Mouse (Mus musculus) layer of hippocampus, adult 2 months (tissue): ENCODE measurements around the gene Krit1. TPM values are rescaled to one million over a fixed set of nuclear protein-coding genes. Genes with fewer than 3 reads are reported as not detected.
A peak's percentile ranks its signal among the peaks of the same experiment; 100 is the strongest.
"Not testable (repeated sequence)": the region's sequence is repeated elsewhere in the genome, so short reads cannot be mapped to it uniquely, and the experiment has no call there.

ENCODE experiments used
- DNase-seq, 2 experiments: peaks; one replicate each; pipeline ENCODE4 v3.0.0; 2022; ENCODE audit warnings: low spot score in 2 of 2
- H3K27ac ChIP-seq: fragments of 200-600 bp; 2 replicates; pipeline ENCODE4 v1.8.1; 2022
- H3K4me3 ChIP-seq: fragments of 200-600 bp; 2 replicates; pipeline ENCODE4 v1.8.1; 2022; ENCODE audit warnings: mild to moderate bottlenecking
- CTCF ChIP-seq: fragments of 200-600 bp; conservative IDR thresholded peaks from 2 replicates; pipeline ENCODE4 v1.8.1; 2022; ENCODE audit warnings: antibody characterized with exemption, mild to moderate bottlenecking, moderate library complexity
- long read RNA-seq, 2 experiments: library from polyadenylated mRNA; stranded (forward); transcript quantifications; one replicate each; pipeline ENCODE4 v2.0.0; 2021; ENCODE audit warnings: borderline mapping rate in 2 of 2
- total RNA-seq, 2 experiments: library from RNA; stranded (reverse); gene quantifications; 2 replicates each; pipeline ENCODE4 v1.2.3; 2021

Krit1 gene
- 10 to 100 TPM; 52.9 to 60.7 TPM for total RNA-seq
- long read RNA-seq, experiment 1, full-length matches to known transcripts, result 6 of 26 reads
- long read RNA-seq, experiment 1, partial matches to known transcripts, result 2 of 26 reads
- long read RNA-seq, experiment 1, other reads (novel, unspliced or antisense), result 18 of 26 reads
- long read RNA-seq, experiment 2, full-length matches to known transcripts, result 3 of 21 reads
- long read RNA-seq, experiment 2, partial matches to known transcripts, result 1 of 21 reads
- long read RNA-seq, experiment 2, other reads (novel, unspliced or antisense), result 17 of 21 reads

DNA sequence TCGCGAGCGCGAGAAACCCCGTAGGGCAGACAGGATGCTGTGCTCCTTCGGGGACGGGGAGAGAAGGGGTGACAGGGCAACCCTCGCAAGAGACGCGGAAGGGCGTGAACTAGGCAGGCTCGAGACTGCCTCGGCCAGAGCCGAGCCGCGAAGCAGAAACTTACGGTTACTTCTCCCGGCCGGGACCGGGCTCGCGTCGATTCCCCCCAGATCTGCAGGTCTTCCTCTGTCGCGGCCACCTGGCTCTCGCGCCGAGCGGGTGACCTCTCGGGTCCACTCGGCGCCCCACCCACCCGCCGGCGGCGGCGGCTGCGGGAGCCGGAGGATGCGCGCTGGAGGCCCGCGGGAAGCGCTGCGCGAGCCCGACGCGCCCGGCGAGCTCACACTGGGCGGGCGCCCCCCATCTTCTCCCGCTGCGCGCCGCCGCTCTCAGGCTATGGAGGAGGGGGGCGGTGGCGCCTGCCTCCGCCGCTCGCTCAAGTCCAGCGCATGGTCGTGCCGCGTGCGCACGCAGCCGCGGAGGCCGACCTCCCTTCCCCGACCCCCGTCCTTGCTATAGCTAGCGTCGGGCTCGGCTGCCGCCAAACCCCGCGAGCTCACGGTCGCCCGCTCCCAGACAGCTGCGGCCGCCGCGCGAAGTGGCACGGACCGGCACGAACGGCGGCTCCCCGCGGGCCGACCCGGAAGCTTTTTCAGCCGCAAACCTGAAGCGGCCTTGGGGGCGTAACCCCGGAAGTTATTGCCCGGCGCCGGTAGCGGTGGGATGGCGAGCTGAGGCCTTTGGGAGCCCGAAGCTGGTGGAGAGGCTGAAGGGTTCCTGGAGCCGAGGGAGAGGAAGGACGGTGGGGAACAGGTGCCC lies at the start of gene Krit1, which contains the start of gene Ankib1:
Krit1 (plus strand) TSS at position 752 of the 859 bp plus-strand sequence.
Ankib1 (minus strand) TSS at position 493 of the 859 bp plus-strand sequence.
- TF ChIP-seq CTCF, result peak; percentile 2; the same call in 1 of the 2 replicates
- peak; percentile 89 to 92 for DNase-seq
- Histone ChIP-seq H3K27ac (peak within 1 kb of the TSS; percentile 94), H3K4me3 (peak within 1 kb of the TSS; percentile 87)

DNA sequence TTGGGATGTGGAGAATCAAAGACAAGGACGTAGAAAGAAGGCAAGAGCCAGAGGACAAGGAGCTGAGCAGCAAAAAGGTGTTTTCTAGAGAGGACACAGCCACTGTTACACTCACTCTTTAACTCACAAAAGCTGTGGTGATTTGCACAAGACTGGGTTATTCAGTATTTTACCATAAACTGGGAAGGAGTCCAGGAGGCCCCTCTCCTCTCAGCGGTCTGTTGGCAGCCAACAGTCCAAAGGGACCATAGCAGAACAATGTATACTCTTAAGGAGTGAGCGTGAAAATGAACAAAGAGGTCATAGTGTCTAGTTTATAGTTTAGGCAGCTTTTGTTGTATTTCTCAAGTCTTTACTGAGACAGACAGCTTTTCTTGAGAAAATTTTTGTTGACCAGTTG lies 31.5 kb upstream of the Krit1 start:
- TF ChIP-seq CTCF, result no peak
- Histone ChIP-seq H3K27ac (no peak overlapping the region), H3K4me3 (no peak overlapping the region)
- no peak for DNase-seq

DNA sequence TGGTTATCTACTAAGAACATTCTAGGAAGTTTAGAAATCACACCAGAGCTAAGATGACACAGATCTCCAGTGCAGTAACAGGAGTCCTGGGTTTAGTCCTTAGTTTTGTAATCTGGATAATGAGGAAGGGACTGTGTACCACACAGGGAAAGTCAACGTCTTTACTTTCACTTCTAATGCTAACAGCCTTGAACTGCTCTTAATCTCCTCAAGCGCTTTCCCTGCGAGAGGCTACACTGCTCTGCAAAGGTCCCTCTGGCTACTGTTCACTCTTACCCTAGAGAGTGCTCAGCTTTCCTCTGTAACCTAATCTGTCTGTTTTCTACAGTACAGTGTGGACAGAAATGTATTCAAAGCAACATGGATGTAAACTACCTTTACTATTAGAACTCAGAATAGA lies 31.0 kb upstream of the Krit1 start:
- Histone ChIP-seq H3K27ac (no peak overlapping the region), H3K4me3 (no peak overlapping the region)
- DNase-seq, result no peak
- no peak for TF ChIP-seq CTCF

DNA sequence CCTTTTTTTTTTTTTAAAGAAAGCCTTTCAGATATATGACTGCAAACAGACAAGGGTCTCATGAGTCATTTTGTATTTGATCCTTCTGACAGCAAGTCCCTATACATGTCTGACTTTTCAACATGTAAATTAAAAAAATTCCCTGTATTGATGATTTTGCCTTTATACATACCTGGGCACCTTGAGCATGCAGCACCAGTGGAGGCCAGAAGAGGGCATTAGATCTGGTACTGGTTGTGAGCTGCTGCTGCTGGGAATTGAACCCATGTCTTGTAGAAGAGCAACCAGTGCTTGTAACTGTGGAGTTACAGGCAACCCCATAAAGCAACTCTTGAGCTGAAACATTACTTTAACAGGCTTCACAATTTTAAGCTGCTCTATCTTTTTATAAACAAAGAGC lies 20.3 kb upstream of the Krit1 start:
- Histone ChIP-seq H3K27ac (no peak overlapping the region), H3K4me3 (no peak overlapping the region)
- no peak for DNase-seq
- peak; percentile 56 for TF ChIP-seq CTCF

DNA sequence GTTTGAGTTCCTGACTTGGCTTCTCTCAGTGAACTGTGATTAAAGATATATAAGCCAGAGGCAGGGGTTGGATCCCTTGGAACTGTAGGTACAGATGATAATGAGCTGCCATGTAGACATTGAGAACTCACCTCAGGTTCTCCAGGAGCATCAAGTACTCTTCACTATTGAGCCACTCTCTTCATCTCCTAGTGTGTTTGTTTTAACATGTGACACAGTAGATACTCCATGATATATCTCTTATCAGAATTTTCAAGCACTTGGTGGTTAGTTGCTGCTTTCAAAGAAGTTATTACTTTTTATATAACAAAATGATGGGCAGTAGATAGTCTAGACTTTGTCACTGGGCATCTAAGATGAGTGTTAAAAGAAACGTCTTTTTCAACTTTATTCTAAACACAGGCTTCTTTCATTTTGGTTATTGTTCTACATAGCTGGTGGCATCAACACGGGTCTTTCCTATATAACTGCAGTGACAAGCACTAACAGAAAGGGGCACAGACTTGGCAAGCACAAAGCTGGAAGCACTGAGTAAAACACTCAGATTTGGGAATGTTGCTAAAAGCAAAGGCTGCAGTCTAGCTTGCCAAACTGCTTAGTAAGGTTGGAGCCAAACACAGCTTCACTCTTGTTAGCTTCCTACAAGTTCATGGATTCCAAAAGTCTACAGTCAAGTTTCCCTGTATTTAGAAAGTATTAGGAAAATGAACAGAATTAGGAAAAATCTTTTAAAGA lies 18.9 kb upstream of the Krit1 start:
- no peak for DNase-seq
- H3K4me3 ChIP-seq, result no peak overlapping the region
- H3K27ac ChIP-seq, result peak overlapping the region; percentile 16; the same call in 1 of the 2 replicates
- TF ChIP-seq CTCF, result peak; percentile 41

DNA sequence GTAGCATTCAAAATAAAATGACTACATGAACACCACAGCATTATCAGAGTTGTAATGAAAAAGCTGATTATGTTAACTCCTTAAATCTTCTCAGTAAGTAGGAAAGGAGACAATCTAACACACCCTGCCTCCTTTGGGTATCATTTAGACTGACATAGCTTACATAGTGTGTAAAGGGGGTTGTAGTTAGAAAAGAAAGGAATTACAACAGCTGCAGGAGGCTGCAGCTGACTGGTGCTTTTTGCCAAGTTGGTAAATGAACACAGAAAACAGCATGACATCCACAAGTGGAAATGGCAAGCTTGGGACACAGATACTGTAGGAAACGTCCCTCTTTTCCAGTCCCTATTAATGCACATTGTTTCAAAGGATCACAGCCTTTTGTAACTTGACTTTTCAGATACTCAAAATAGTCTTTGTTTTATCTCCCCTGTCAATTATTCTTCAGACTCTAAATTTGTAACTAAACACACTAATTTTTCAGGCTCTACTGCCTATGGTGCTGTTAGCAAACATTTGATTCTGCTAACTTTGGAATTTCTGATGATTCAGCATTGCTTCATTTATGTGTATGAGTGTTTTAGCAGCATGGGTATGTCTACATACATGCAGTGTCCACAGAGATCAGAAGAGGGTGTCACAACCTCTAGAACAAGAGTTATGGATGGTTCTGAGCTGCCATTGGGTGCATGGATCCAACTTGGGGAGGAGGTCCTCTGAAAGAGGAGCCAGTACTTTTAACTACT lies 18.1 kb upstream of the Krit1 start:
- Histone ChIP-seq H3K27ac (peak overlapping the region; percentile 16), H3K4me3 (no peak overlapping the region)
- no peak for TF ChIP-seq CTCF
- DNase-seq, result no peak

DNA sequence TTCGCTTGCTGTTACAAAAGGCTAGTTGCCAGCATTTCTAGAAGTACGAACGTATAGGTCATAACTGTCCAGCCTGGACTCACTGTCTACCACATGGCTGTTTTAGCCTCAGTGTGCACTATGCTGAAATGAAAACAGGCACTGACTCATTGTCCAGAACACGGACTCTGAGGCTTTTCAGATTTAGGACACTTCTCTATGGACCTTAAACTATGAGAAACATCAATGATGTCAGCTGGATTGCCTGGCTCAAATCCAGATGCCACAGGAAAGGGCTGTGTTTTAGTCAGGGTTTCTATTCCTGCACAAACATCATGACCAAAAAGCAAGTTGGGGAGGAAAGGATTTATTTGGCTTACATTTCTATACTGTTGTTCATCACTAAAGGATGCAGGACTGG lies 15.4 kb upstream of the Krit1 start:
- Histone ChIP-seq H3K4me3 (no peak overlapping the region), H3K27ac (no peak overlapping the region)
- no peak for DNase-seq
- no peak for TF ChIP-seq CTCF

DNA sequence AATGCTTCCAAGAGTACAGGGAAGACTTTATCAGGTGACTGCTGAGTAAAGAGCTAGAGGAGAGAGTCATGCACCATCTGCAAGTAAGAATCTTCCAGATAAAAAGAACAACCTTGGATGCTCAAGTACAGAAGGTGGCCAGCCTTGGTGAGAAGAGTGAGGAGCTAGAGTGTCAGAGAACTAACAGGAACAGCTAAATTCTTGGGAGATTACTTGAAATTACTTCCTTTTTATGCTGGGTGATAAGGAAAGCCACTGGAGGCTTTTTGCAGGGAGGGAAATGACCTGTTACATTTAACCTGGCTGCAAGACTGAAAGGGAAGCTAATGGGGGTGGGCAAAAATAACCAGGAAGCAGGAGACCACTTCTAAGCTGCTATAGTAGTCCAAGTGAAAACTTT lies 11.9 kb upstream of the Krit1 start:
- no peak for DNase-seq
- H3K27ac ChIP-seq, result no peak overlapping the region
- no peak for TF ChIP-seq CTCF
- H3K4me3 ChIP-seq, result no peak overlapping the region

DNA sequence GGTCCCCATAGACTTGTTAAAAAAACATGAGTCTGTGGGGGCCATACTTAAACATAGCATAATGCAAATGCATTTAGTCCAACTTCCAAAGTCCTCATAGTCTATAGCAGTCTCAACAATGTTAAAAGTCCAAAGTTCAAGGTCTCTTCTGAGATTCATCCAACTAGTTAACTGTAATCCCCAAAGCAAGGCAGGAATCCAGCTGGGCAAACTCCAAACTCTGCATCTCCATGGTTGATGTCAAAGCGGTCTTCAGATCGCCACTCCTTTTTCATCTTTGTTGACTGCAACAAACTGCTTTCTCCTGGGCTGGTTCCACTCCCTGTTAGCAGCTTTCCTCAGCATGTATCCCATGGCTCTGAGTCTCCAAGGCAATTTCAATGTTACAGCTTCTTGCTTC lies 5.9 kb upstream of the Krit1 start:
- DNase-seq, H3K27ac ChIP-seq, H3K4me3 ChIP-seq: not testable (repeated sequence)

DNA sequence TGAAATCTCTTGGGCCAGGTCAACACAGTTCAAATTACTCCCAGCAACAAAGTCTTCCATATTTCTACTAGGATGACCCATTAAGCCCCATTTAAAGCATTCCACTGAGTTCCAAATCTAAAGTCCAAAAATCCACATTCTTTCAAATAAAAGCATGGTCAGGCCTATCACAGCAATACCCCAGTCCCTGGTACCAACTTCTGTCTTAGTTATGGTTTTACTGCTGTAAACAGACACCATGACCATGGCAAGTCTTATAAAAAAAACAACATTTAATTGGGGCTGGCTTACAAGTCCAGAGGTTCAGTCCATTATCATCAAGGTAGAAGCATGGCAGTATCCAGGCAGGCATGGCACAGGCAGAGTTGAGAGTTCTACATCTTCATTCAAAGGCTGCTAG lies 4.3 kb upstream of the Krit1 start:
- not testable (repeated sequence) for H3K27ac ChIP-seq, H3K4me3 ChIP-seq, DNase-seq

DNA sequence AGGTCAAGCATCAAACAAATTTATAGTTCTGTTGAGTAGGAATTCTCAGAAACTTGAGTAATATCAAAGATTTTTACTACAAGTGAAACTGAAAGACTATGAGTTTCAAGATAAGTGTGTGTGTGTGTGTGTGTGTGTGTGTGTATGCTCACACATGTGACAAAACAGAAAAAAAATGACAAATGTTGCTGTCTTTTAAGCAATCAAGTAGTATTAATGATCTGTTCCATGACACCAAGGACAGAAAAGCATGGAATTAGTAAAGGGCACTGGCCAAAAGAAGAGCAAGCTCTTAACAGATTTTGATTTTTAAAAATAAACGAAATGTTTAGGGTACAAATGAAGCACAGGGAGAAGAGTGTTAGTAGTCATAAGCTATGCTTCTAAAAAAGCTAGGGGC lies 2.9 kb upstream of the Krit1 start:
- DNase-seq, result no peak
- no peak overlapping the region for H3K27ac ChIP-seq
- no peak for TF ChIP-seq CTCF
- no peak overlapping the region for H3K4me3 ChIP-seq

DNA sequence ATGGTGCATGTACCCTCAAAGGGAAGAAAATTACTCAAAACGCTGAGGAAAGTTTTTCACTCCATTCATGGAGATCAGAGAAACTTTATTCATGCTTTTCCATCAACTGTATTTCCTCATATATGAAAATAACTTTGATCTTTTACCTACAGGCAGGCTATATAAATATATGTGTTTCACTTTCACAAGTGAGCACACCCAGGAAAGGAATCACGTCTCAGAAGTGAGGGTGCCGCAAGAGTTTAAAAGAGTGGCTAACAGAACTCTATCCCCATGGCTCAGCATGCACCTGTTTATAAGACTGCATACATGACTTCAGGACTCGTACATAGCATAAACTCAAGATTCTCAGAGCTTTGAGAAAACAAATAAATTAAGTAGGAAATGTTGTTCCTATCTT lies 2.1 kb upstream of the Krit1 start:
- TF ChIP-seq CTCF, result no peak
- peak overlapping the region; percentile 87; the same call in 1 of the 2 replicates for H3K4me3 ChIP-seq

More for the DNA sequence above, 2.1 kb upstream of the Krit1 start:
- H3K27ac ChIP-seq, result no peak overlapping the region
- no peak for DNase-seq
